Mouse (Mus musculus) megakaryocyte, adult 5-6 weeks (primary cell): ENCODE data around the gene Notch4. TPM values are rescaled to one million over a fixed set of nuclear protein-coding genes. Genes with fewer than 3 reads are reported as not detected.

Experiments
- ATAC-seq: 2 replicates; pipeline ENCODE4 v1.8.0; 2016; ENCODE audit warnings: mild to moderate bottlenecking, inconsistent platforms; ENCODE audit not compliant: poor library complexity, severe bottlenecking
- total RNA-seq, 2 experiments: library from RNA; stranded (forward) in 1 of 2; stranded (reverse) in 1 of 2; fragments of 153-499, 151-499 nt in 1 of 2; fragments of 221-1000, 200-1000 nt in 1 of 2; gene quantifications; 2 replicates each; pipeline versions ENCODE4 v1.2.3 to v1.2.4; 2015 to 2017

Gene Notch4
- total RNA-seq, 2 experiments from 2014 or later: 0.15 TPM; not detected in 1

- ATAC-seq: no peak
Measured at GRCm38 (mm10) chr17:34569919-34570318, 5.9 kb downstream of the Notch4 start.

- ATAC-seq: peak; percentile 56; the same call in 1 of the 2 replicates
Measured at GRCm38 (mm10) chr17:34571875-34572274, 7.8 kb downstream of the Notch4 start.

- ATAC-seq: no peak
Measured at GRCm38 (mm10) chr17:34572361-34572760, 8.3 kb downstream of the Notch4 start.

DNA sequence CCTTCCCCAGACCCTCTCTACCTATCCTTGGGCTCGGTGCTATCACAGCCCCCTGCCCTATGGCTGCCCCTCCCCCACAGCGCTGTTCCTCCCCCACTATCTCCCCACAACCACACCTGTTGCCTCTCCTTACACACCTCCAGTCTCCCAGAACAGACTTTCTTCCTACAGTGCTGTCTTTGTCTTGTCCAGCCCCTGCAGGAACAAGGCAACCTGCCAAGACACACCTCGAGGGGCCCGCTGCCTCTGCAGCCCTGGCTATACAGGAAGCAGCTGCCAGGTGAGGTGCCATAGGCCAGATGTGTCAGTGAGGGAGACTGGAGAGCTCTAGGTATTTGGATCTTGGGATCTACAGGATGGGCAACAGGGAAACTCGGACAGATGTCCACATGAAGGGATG is 12.5 kb downstream of the Notch4 start:
- no peak for ATAC-seq

DNA sequence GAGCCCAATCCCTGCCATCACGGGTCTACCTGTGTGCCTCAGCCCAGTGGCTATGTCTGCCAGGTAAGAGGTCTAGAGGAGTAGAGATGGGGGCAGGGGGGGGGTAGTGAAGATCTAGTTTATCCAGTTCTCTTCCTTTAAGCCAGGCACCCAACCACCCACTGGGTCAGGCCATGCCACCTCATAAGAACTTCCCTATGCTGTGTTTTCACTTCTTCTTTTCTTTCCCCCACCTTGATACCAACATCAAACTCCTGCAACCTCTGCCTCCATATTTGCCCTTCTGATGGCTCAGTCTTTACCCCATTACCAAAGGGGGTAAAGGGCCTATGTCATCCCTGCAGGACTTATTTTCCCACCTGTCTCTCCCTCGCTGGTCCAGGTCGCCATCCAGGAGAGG is 14.0 kb downstream of the Notch4 start:
- ATAC-seq: peak; percentile 83

GRCm38 (mm10) chr17:34582528-34582927 is 18.5 kb downstream of the Notch4 start:
- ATAC-seq: no peak

- ATAC-seq: no peak
Measured at GRCm38 (mm10) chr17:34583397-34583796, 19.3 kb downstream of the Notch4 start.

DNA sequence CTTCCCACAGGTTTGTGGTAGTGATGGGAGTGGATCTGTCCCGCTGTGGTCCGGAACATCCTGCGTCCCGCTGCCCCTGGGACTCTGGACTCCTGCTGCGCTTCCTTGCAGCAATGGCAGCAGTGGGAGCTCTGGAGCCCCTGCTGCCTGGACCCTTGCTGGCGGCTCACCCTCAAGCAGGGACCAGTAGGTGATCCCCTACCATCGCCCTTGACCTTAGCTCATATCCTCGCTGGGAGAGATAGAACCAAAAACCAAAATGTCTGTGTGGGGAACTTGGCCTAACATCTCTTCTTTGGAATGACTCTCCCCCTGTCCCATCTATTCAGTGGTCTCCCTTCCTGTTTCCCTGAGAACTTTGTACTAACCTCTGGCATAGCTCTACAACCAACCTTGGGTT is 19.8 kb downstream of the Notch4 start:
- ATAC-seq: no peak

GRCm38 (mm10) chr17:34585121-34585520 is 21.1 kb downstream of the Notch4 start:
- ATAC-seq: no peak

DNA sequence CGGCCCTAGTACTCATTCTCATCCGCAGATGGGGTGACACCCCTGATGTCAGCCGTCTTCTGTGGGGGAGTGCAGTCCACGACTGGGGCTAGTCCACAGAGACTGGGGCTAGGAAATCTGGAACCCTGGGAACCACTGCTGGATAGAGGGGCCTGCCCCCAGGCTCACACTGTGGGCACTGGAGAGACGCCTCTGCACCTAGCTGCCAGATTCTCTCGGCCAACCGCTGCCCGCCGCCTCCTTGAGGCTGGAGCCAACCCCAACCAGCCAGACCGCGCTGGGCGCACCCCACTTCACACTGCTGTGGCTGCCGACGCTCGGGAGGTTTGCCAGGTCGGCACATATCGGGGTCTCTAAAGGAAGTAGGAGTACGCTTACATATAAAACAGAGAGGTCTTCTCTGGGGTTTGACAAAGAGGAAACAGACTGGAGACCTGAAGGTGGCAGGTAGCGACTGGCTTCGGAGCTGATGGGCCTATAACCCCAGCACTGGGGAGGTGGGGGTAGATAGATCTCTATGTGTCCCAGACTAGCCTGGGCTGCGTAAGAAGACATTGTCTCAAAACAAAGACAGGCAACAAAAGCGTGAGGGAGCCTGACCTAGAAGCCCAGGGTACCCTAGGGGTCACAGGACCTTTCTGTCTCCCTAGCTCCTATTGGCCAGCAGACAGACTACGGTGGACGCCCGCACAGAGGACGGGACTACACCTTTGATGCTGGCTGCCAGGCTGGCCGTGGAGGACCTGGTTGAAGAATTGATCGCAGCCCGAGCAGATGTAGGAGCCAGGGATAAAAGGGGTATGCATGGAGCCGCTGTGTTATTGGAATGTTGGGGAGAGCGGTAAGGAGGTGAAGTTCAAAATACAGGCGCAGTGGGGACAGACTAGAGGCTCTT is 22.1 kb downstream of the Notch4 start:
- no peak for ATAC-seq

GRCm38 (mm10) chr17:34586796-34587422 is 22.8 kb downstream of the Notch4 start:
- ATAC-seq: peak; percentile 24

GRCm38 (mm10) chr17:34587423-34587811 is 23.3 kb downstream of the Notch4 start:
- peak; percentile 72 for ATAC-seq

DNA sequence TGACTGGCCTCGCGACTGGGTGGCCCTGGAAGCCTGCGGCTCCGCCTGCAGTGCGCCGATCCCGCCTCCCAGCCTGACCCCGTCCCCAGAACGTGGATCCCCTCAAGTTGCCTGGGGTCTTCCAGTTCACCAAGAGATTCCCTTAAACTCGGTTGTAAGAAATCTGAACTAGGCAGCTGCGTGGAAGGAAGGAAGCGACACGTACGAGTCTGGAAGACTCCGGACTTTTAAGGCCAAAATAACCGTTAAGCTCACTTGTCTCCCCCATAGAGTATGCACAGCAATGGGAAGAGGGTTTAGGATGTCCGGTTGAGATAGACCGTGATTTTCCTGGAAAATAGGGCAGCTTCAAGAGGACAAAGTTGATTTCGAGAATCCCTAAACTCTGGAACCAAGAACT is 23.7 kb downstream of the Notch4 start:
- ATAC-seq: no peak

- ATAC-seq: no peak
Measured at GRCm38 (mm10) chr17:34588767-34589166, 24.7 kb downstream of the Notch4 start.

GRCm38 (mm10) chr17:34589206-34589605 is 25.1 kb downstream of the Notch4 start:
- no peak for ATAC-seq

GRCm38 (mm10) chr17:34589681-34590101 is 25.6 kb downstream of the Notch4 start, which contains the start of gene Gpsm3:
TSS of gene Gpsm3 (plus strand) at chr17:34589806.
- ATAC-seq: peak; percentile 27

- ATAC-seq: no peak
Measured at GRCm38 (mm10) chr17:34590154-34590987, 26.3 kb downstream of the Notch4 start.

- ATAC-seq: peak; percentile 9; the same call in 1 of the 2 replicates
Measured at GRCm38 (mm10) chr17:34591029-34591993, 27.2 kb downstream of the Notch4 start, which contains the start of gene Pbx2. TSS of gene Pbx2 (plus strand) at chr17:34591266.

- peak; percentile 69 for ATAC-seq
Measured at GRCm38 (mm10) chr17:34591994-34592375, 27.9 kb downstream of the Notch4 start.
